Mouse (Mus musculus) intestine, postnatal 0 days (tissue): ENCODE data around the gene Cul4b. TPM values are rescaled to one million over a fixed set of nuclear protein-coding genes. Genes with fewer than 3 reads are reported as not detected.
"Not testable (repeated sequence)": the region's sequence is repeated elsewhere in the genome, so short reads cannot be mapped to it uniquely, and the experiment has no call there.

Experiments
- ATAC-seq: fragments of 200-750 bp; cut with Nextera tagmentation; 2 replicates; pipeline ENCODE4 v1.8.0; 2017; ENCODE audit warnings: mild to moderate bottlenecking, moderate TSS enrichment, moderate library complexity
- H3K27ac ChIP-seq: fragments of 300-500 bp; sonication (generic); 2 replicates; pipeline ENCODE4 v1.5.1; 2014; ENCODE audit warnings: mild to moderate bottlenecking, low read depth, low read length, moderate library complexity
- H3K27me3 ChIP-seq: fragments of 300-500 bp; sonication (generic); replicated peaks from 2 replicates; pipeline ENCODE4 v1.6.1; 2014; ENCODE audit warnings: low read length, mixed read lengths; ENCODE audit not compliant: control insufficient read depth, insufficient read depth
- H3K36me3 ChIP-seq: fragments of 300-500 bp; sonication (generic); 2 replicates; pipeline ENCODE4 v1.6.1; 2014; ENCODE audit warnings: mild to moderate bottlenecking, moderate library complexity; ENCODE audit not compliant: control insufficient read depth, insufficient read depth
- H3K4me1 ChIP-seq: fragments of 300-500 bp; sonication (generic); replicated peaks from 2 replicates; pipeline ENCODE4 v1.6.1; 2014; ENCODE audit warnings: antibody characterized with exemption, low read length, mixed read lengths; ENCODE audit not compliant: control insufficient read depth, insufficient read depth
- H3K4me2 ChIP-seq: fragments of 300-500 bp; sonication (generic); replicated peaks from 2 replicates; pipeline ENCODE4 v1.6.1; 2014; ENCODE audit warnings: low read depth, mild to moderate bottlenecking, moderate library complexity
- H3K4me3 ChIP-seq: fragments of 300-500 bp; sonication (generic); 2 replicates; pipeline ENCODE4 v1.5.1; 2014; ENCODE audit warnings: low read depth, low read length
- H3K9ac ChIP-seq: fragments of 300-500 bp; sonication (generic); 2 replicates; pipeline ENCODE4 v1.6.1; 2014; ENCODE audit warnings: mild to moderate bottlenecking, low read depth, low read length
- H3K9me3 ChIP-seq: fragments of 300-500 bp; sonication (generic); 2 replicates; pipeline ENCODE4 v1.6.1; 2016; ENCODE audit warnings: mixed run types; ENCODE audit not compliant: control insufficient read depth
- CTCF ChIP-seq: sonication (generic); IDR thresholded peaks from 2 replicates; pipeline ENCODE4 v1.5.1; 2016; ENCODE audit warnings: low read depth, mild to moderate bottlenecking, control low read depth, antibody characterized with exemption, moderate library complexity
- WGBS: fragments of 180-500 bp; shearing (Covaris S2); extraction: QIAGEN DNeasy Blood & Tissue Kit; methylation state at CpG from one replicate; pipeline ENCODE4 v1.1.7; 2014; 5-methylcytosine and 5-hydroxymethylcytosine counted together
- polyA plus RNA-seq: library from polyadenylated mRNA; unstranded; fragments of >200 nt; fragmentation: Nextera tagmentation; extraction: Ambion mirVana; gene quantifications from 2 replicates; pipeline ENCODE4 v1.2.1, GENCODE M21; 2015

Gene Cul4b
- polyA plus RNA-seq, 1 experiment from 2014 or later = 12.7 TPM

GRCm38 (mm10) chrX:38553255-38553654 lies 22.7 kb downstream of the Cul4b start:
- Histone ChIP-seq H3K9ac (no peak overlapping the region), H3K36me3 (no peaks in the 10 kb centered on the region; the same call in 1 of the 2 replicates), H3K27ac (no peak overlapping the region), H3K27me3 (no peaks in the 10 kb centered on the region), H3K4me1 (no peaks in the 10 kb centered on the region), H3K4me3 (no peak overlapping the region), H3K9me3 (no peaks in the 10 kb centered on the region), H3K4me2 (no peak overlapping the region)
- ATAC-seq = no peak
- TF ChIP-seq CTCF = no peak

GRCm38 (mm10) chrX:38514556-38514955 lies 61.4 kb downstream of the Cul4b start:
- peak; percentile 75 for TF ChIP-seq CTCF
- Histone ChIP-seq H3K27ac (no peak overlapping the region), H3K9ac (no peak overlapping the region), H3K36me3 (no peaks in the 10 kb centered on the region), H3K4me1 (no peaks in the 10 kb centered on the region), H3K27me3 (no peaks in the 10 kb centered on the region), H3K9me3 (no peaks in the 10 kb centered on the region), H3K4me3 (no peak overlapping the region), H3K4me2 (no peak overlapping the region)
- ATAC-seq = no peak
- 3% methylated on average over 7 of the region's 7 CpGs for WGBS

- H3K9ac ChIP-seq = no peak overlapping the region
- ATAC-seq = no peak
- H3K4me3 ChIP-seq = no peak overlapping the region
- no peaks in the 10 kb centered on the region for H3K4me1 ChIP-seq
- 86% methylated on average over 13 of the region's 14 CpGs for WGBS
- no peaks in the 10 kb centered on the region for H3K27me3 ChIP-seq
- H3K36me3 ChIP-seq = no peaks in the 10 kb centered on the region
- no peak overlapping the region for H3K27ac ChIP-seq
- H3K9me3 ChIP-seq = no peaks in the 10 kb centered on the region
- no peak for TF ChIP-seq CTCF
- H3K4me2 ChIP-seq = no peak overlapping the region
Observed at GRCm38 (mm10) chrX:38504846-38505245, 71.2 kb downstream of the Cul4b start.

GRCm38 (mm10) chrX:38502182-38502581 lies 73.8 kb downstream of the Cul4b start:
- H3K4me3 ChIP-seq, H3K36me3 ChIP-seq, H3K4me2 ChIP-seq, H3K4me1 ChIP-seq, H3K27ac ChIP-seq, H3K9ac ChIP-seq, ATAC-seq, H3K27me3 ChIP-seq, H3K9me3 ChIP-seq: not testable (repeated sequence)
- TF ChIP-seq CTCF = peak; percentile 30; the same call in 1 of the 2 replicates
- WGBS = 63% methylated on average over 5 of the region's 5 CpGs

- ATAC-seq = not testable (repeated sequence)
Observed at GRCm38 (mm10) chrX:38485464-38485863, 90.5 kb downstream of the Cul4b start.

More at GRCm38 (mm10) chrX:38485464-38485863, 90.5 kb downstream of the Cul4b start:
- H3K4me1 ChIP-seq, H3K9ac ChIP-seq, H3K4me3 ChIP-seq, H3K36me3 ChIP-seq, H3K27me3 ChIP-seq, H3K9me3 ChIP-seq, H3K27ac ChIP-seq: not testable (repeated sequence)
- H3K4me2 ChIP-seq = peak overlapping the region; percentile 46
- 29% methylated on average over 19 of the region's 20 CpGs for WGBS

Other genes starting within 250 kb of the Cul4b start
- 329 and 355 TPM in 2 replicates for gene Lamp2, start 119.7 kb downstream of the Cul4b start, polyA plus RNA-seq
- 93.5 and 94.7 TPM in 2 replicates for gene Mcts1, start 24.4 kb upstream of the Cul4b start, polyA plus RNA-seq
- 61.8 and 68.9 TPM in 2 replicates for gene C1galt1c1, start 58.9 kb upstream of the Cul4b start, polyA plus RNA-seq
- gene 6030498E09Rik, start 196.5 kb upstream of the Cul4b start, polyA plus RNA-seq = 0.12 and 0.22 TPM in 2 replicates